Mouse (Mus musculus): ENCODE results near the gene Mfrp. TPM values are rescaled to one million over a fixed set of nuclear protein-coding genes. Genes with fewer than 3 reads are reported as not detected.

Gene Mfrp
- polyA plus RNA-seq, 1 experiment from 2014 or later: not detected

Other genes starting within 250 kb of the Mfrp start
- gene Thy1, start 58.3 kb upstream of the Mfrp start, polyA plus RNA-seq (2015; fragmentation: Nextera tagmentation; extraction: Ambion mirVana): 0.15 and 0.24 TPM in 2 replicates
- 1.8 and 3.0 TPM in 2 replicates for gene Usp2, start 34.7 kb upstream of the Mfrp start, polyA plus RNA-seq (2015; fragmentation: Nextera tagmentation; extraction: Ambion mirVana)
- gene C1qtnf5, start 5.5 kb downstream of the Mfrp start, polyA plus RNA-seq (2015; fragmentation: Nextera tagmentation; extraction: Ambion mirVana): 0.17 and 0.20 TPM in 2 replicates
- gene Gm49380, start 11.8 kb downstream of the Mfrp start, polyA plus RNA-seq (2015; fragmentation: Nextera tagmentation; extraction: Ambion mirVana): 0.05 TPM in 1 of 2 replicates, not detected in the other
- gene Rnf26, start 11.8 kb downstream of the Mfrp start, polyA plus RNA-seq (2015; fragmentation: Nextera tagmentation; extraction: Ambion mirVana): 36.9 and 38.7 TPM in 2 replicates
- gene Mcam, start 32.7 kb downstream of the Mfrp start, polyA plus RNA-seq (2015; fragmentation: Nextera tagmentation; extraction: Ambion mirVana): 3.7 and 4.0 TPM in 2 replicates
- gene Cbl, start 132.3 kb downstream of the Mfrp start, polyA plus RNA-seq (2015; fragmentation: Nextera tagmentation; extraction: Ambion mirVana): 5.7 and 7.2 TPM in 2 replicates
- gene Ccdc153, start 138.9 kb downstream of the Mfrp start, polyA plus RNA-seq (2015; fragmentation: Nextera tagmentation; extraction: Ambion mirVana): not detected in 2 replicates
- 0.06 and 0.24 TPM in 2 replicates for gene Pdzd3, start 149.7 kb downstream of the Mfrp start, polyA plus RNA-seq (2015; fragmentation: Nextera tagmentation; extraction: Ambion mirVana)
- 3.2 and 3.8 TPM in 2 replicates for gene Nlrx1, start 166.9 kb downstream of the Mfrp start, polyA plus RNA-seq (2015; fragmentation: Nextera tagmentation; extraction: Ambion mirVana)
- 11.1 and 13.0 TPM in 2 replicates for gene Abcg4, start 186.9 kb downstream of the Mfrp start, polyA plus RNA-seq (2015; fragmentation: Nextera tagmentation; extraction: Ambion mirVana)
- gene Hinfp, start 203.9 kb downstream of the Mfrp start, polyA plus RNA-seq (2015; fragmentation: Nextera tagmentation; extraction: Ambion mirVana): 11.4 and 11.5 TPM in 2 replicates
- 6.4 and 8.2 TPM in 2 replicates for gene C2cd2l, start 218.6 kb downstream of the Mfrp start, polyA plus RNA-seq (2015; fragmentation: Nextera tagmentation; extraction: Ambion mirVana)
- gene Dpagt1, start 224.3 kb downstream of the Mfrp start, polyA plus RNA-seq (2015; fragmentation: Nextera tagmentation; extraction: Ambion mirVana): 20.7 and 23.0 TPM in 2 replicates
- 208 and 210 TPM in 2 replicates for gene H2afx, start 233.0 kb downstream of the Mfrp start, polyA plus RNA-seq (2015; fragmentation: Nextera tagmentation; extraction: Ambion mirVana)
- 1,411 and 1,456 TPM in 2 replicates for gene Hmbs, start 242.5 kb downstream of the Mfrp start, polyA plus RNA-seq (2015; fragmentation: Nextera tagmentation; extraction: Ambion mirVana)